Mouse (Mus musculus): Measurements from ENCODE around the gene Ell2.
"Not testable (repeated sequence)": the region's sequence is repeated elsewhere in the genome, so short reads cannot be mapped to it uniquely, and the experiment has no call there.

The Ell2 gene

DNA sequence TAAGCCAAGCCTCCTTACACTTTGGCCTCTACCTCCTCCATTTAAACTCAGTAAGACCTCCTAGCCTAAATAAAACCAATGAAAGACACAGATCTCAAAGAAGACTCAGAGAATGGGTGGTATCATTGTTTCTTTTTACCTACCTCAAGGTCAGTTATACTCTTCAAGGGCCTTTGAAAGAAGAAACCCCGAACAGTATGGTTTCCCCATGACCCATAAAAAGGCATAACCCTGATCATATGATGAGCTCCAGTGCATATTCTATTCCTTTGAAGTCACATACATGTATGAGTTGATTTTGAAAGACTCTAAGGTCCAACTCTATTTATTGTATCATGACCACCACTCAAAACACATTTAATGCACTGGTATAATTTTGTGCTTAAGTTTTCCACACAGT lies at the start of gene Ell2:
Gene Ell2, plus strand, starts transcription at position 301 of the 400 bp plus-strand sequence.
- DNase-seq (ENCODE audit: low spot score) = no peak

DNA sequence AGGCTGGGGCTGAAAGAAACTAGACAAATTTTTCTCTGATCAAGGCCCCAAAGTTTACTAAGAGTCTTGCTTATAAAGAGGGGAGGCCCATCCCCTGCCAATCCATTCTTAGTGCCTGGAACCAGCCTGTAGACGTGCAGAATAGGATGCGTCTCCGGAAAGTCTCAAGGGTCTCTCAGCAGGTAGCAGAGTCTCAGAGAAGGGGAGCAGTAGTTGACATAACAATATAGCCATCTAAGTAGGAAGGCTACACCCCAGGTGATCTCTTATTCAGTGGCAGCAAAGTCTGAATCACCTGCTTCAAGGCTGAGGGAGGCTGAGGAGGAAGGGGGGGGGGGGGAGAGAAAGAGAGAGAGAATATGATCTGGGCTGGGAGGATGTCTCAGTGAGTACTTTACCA lies 21.1 kb upstream of the Ell2 start:
- no peak for DNase-seq (ENCODE audit: low spot score)

DNA sequence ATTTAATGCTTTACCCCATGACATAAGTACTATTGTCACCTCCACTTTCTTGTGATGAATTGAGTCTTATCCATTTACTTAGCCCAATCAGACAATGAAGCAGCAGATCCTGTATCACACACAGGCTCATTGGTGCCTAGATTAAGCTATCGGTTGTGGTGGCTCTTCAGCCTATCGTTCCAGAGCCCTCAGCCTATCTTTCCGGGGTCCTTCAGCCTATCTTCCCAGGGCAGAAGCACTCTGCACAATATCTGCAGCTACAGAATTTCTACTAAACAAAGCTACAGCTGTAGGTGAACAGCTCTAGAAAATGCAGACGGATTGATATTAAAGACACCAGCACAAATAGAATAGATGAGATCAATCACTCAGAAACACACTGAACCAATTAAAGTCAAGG lies 19.6 kb upstream of the Ell2 start:
- DNase-seq (ENCODE audit: low spot score) = no peak

GRCm38 (mm10) chr13:75691625-75692024 lies 14.9 kb upstream of the Ell2 start:
- no peak for DNase-seq (ENCODE audit: low spot score)

DNA sequence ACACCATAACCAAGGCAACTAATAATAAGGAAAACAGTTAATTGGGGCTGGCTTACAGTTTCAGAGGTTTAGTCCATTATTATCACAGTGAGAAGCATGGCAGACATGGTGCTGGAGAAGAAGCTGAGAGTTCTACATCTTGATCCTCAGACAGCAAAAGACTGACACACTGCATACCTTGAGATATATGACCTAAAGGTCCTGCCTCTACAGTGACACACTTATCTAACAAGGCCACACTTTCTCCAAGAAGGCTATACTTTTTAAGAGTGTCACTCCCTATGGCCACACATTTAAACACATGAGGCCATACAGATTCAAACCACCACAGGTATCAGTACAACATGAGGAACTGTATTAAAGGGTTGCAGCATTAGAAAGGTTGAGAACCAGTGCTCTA lies 13.5 kb upstream of the Ell2 start:
- DNase-seq (ENCODE audit: low spot score) = no peak

- no peak for DNase-seq (ENCODE audit: low spot score)
These were observed 3.7 kb upstream of the Ell2 start for GRCm38 (mm10) chr13:75702814-75703213.

GRCm38 (mm10) chr13:75706882-75707816 lies 592 bp downstream of the Ell2 start:
- peak; percentile 54 for DNase-seq (ENCODE audit: low spot score)

DNA sequence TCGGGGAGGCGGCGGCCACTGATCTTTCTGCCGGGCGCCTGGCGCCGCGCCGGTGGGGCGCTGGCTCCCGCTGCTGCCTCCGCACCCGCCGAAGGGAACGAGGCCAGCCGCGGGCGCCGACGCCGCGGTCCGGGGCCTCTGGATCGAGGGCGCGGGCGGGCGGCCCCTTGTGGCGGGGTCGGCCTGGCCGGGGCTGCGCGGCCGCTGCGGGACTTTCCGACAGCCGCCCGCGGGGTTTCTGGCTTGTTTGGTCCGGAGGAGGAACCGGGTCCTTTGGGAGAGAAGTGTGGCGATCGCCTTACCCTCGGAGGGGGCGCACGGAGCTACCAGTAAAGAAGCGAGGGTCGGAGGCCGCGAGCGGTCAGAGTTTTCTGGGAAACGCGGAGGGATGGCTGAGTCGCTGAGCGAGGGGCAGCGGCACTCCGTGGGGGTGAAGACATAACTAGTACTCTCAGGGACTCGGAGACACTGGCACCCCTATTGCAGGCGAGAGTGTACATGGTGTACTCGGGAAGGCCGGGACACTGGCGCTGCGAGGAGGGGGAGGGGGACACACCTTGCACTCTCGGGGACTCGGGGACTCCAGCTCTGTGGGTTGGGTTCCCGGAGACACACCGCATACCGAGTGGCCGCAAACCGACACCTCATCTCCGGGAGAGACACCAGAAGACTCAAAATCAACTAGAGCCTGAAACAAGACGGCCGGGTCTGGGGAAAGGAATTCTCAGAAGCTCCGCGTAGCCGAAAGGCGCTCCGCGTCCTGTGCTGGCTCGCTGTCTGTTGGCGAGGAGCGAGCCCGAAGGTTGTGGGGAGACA lies 1.5 kb downstream of the Ell2 start:
- peak; percentile 42 for DNase-seq (ENCODE audit: low spot score)

- no peak for DNase-seq (ENCODE audit: low spot score)
These were observed 2.1 kb downstream of the Ell2 start for GRCm38 (mm10) chr13:75708637-75709002.

GRCm38 (mm10) chr13:75709026-75709778 lies 2.6 kb downstream of the Ell2 start:
- DNase-seq (ENCODE audit: low spot score) = no peak

DNA sequence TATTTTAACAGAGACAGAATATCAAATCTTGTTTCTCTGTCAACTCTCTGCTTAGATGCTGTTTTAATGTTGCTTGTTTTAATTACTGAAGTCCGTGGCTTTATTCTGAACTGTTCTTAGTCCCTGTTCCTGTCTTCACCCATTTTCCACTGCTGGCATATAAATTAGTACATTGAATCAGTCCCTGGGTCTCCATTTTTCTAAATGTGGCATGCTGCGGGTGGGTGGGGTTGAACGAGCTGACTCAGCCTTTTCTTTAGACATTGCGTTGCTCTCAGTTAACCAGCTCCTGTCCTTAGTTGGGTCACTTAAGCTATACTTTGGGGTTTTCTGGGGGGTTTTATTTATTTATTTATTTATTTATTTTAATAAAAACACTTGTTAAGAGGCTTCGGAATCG lies 3.6 kb downstream of the Ell2 start:
- no peak for DNase-seq (ENCODE audit: low spot score)

DNA sequence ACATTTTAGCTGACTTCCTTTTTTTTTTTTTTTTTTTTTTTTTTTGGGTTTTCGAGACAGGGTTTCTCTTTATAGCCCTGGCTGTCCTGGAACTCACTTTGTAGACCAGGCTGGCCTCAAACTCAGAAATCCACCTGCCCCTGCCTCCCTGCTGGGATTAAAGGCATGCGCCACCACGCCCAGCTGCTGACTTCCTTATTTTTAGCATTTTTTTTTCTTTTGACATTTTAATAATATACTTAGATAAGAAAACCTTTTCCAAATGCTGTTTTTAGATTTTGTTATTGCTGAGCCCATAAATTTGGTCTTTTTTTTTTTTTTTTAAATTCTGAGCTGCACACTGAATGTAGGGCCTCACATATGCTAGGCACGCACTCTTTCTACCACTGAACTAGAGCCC lies 5.0 kb downstream of the Ell2 start:
- not testable (repeated sequence) for DNase-seq (ENCODE audit: low spot score)

DNA sequence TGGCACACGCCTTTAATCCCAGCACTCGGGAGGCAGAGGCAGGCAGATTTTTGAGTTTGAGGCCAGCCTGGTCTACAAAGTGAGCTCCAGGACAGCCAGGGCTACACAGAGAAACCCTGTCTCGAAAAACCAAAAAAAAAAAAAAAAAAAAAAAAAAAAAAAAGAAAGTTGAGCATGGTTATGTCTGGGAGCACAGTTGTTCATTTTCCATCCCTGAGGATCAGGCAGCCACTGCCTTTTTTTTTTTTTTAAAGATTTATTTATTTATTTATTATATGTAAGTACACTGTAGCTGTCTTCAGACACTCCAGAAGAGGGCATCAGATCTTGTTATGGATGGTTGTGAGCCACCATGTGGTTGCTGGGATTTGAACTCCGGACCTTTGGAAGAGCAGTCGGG lies 6.0 kb downstream of the Ell2 start:
- DNase-seq (ENCODE audit: low spot score) = not testable (repeated sequence)

DNA sequence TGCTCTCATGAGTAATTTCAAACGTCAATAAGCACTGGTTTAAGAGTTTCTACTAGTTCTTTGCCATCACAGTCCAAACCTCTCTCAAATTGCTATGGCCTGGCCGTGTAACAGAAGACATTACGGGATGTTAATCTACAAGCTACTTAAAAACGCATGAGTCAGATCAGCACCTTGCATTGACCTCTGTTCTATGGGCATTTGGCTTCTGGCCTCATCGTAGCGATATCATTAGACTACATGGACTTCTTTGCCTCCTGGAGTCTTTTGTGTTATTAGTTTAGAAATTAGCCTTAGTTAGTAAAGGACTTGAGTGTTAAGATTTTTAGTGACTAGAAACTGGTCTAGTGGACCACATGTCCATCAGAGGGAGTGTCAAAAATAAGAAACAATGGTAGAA lies 7.8 kb downstream of the Ell2 start:
- DNase-seq (ENCODE audit: low spot score) = no peak

DNA sequence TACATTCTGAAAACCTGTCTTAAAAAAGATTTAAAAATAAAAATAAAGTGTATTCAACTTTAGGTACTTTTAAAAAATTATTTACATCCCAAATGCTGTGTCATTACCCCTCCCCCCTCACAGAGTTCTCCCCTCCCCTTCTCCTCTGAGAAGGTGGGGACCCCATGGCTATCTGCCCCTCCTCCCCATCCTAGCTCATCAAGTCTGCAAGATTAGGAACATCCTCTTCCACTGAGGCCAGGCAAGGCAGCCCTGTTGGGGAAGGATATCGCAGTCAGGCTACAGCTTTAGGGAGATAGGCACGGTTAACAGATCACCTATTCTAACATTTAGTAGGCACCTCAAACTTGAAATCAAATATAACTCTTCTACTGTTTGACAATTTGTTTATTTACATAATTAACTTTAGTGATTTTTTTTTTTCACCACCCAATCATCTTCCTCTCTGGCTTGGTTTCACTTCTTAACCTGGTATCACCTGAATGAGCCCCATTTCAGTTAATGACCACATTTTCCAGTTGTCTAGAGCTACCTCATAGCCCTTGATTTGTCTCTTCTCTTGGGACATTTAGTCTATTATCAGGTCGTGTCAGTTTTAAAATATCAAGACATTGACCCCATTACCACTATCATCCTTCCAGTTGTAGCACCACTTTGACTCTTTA lies 11.2 kb downstream of the Ell2 start:
- no peak for DNase-seq (ENCODE audit: low spot score)

DNA sequence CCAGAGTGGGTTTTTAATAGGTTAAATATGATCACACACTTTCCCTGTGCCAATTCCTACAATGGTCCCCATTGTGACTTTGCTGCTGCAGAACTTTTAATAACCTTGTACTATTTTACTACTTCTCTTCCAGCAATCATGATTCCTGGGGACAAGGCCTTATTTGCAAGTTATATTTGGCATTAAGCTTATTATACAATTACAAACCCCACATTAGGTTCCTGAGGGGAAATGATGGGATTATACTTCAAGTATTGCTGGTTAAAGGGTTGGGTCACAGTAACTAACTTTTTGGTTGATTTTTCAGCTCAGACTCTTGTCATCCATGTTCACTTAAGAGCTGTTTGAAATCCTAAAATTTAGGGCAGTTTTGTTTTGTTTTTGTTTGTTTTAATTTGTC lies 11.8 kb downstream of the Ell2 start:
- no peak for DNase-seq (ENCODE audit: low spot score)

DNA sequence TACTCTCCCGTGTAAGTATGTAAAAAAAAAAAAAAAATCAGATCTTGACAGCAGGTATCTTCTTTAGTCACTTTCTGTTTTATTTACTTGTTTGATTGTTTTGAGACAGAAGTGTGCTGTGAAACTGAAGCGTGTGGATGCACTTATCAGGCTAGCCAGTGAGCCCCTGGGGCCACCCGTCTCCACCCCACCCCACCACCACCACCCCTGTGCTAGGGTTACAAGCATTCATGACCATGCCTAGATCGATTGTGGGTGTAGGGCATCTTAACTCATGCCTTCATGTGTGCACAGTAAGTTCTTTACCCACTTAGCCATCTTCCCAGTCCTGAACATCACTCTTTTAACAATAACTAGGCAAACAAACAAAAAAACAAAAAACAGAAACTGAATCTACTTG lies 13.1 kb downstream of the Ell2 start:
- no peak for DNase-seq (ENCODE audit: low spot score)

DNA sequence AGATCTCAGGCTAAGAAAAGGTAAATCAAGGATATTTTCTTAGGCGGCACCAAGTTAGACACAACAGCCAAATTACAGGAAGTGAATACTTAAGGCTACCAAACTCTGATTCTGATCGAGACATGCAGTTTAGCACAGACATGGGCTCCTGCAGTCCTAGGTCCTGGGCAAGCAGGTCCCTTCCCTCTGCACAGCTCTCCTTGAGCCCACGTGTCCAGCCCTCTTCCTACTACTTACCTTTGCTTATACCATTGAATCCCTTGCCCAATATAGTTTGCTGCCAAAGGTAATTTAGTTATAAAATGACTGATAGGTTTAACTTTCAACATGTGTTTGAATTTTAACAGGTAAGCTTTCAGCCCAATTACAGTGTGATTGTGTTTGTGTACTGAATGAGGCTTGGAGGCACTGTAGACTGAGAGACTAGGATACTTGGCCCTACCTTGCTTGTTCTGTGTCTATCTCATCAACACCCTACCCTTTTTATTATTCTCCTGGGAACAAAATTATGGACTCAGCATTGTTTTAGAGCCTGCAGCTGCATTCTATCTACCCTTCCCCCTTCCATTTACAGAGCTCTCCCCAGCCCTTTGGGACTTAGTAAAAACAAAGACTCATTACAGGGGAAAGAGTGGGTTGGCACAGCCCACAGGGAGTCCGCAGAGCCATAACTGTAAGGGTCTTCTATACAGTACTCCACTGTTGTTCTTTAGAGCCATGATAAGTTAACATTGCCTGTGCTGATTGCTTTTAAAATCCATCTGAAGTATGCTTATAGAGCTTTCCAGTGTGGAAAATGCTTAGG lies 20.2 kb downstream of the Ell2 start:
- DNase-seq (ENCODE audit: low spot score) = no peak

DNA sequence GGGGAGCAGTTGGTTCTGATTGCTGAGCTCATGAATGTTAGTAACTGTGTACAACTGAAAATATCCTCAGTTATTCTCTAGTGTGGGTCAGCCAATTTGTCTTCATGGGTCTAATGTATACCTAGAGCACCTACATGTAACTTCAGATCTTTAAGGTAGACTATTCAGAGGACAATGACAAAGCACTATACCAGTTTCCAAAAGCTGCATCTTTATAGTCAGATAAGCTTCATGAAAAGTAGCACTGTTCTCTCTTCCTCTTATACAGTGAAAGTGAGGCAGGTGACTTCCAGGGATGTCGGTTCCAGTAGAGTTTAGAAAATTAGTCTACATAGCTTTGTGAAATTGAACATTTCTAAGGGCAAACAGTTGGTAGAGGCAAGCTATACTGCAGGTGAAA lies 21.4 kb downstream of the Ell2 start:
- no peak for DNase-seq (ENCODE audit: low spot score)

DNA sequence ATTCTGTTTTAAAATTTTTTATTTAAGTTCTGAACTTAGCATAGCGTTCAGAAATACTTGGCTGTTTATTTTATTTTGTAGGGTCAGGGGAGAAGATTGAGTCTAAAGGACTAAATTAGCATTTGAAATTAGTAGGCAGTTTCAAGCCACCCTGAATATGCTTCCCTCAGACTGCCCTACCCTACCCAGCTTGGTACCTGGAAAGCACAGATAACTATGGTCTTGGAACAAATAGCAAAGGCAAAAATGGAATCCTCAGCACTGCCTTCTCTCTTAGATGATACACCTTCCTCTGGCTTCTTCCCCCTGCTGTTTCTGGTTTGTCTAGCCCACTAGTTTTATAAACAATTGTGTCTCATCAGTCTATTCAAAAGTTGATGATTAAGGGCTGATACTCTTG lies 23.3 kb downstream of the Ell2 start:
- no peak for DNase-seq (ENCODE audit: low spot score)

DNA sequence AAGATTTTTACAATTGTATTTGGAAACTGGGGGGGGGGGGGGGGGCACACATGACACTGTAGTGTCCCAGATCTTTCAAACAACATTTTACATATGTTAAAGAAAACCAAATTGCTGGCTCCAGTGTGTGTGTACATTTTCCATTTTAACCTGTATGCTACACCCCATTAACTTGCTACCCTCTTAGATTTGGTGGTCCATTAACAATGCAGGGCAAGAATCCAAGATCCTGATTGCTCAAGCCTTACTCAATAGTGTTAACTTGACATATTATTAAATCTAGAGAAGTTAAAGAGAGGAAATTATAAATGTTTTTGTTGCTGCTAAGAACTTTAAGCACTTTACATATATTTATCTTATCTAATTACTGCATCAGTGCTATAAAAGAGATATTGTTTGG lies 24.2 kb downstream of the Ell2 start:
- DNase-seq (ENCODE audit: low spot score) = no peak

Measured in ovary, postnatal 10 days (tissue).